Mouse (Mus musculus) spleen, adult 2 months (tissue): ENCODE measurements at regions not wholly inside any gene's neighbourhood (a gene's known extent, or its start where the extent isn't known, plus 50 kb on each side); places are given as distances from the start of the nearest gene placed in this dataset.

ENCODE experiments used
- CTCF ChIP-seq: fragments of 200-500 bp; IDR thresholded peaks from 2 replicates; pipeline ENCODE4 v1.5.1; 2011; ENCODE audit warnings: mild to moderate bottlenecking, inconsistent platforms; ENCODE audit not compliant: insufficient read depth, insufficient read length, insufficient replicate concordance; ENCODE audit errors: extremely low read depth
- POLR2A ChIP-seq: fragments of 200-500 bp; IDR thresholded peaks from 2 replicates; pipeline ENCODE4 v1.6.1; 2011; ENCODE audit warnings: low read depth, low read length, inconsistent platforms

DNA sequence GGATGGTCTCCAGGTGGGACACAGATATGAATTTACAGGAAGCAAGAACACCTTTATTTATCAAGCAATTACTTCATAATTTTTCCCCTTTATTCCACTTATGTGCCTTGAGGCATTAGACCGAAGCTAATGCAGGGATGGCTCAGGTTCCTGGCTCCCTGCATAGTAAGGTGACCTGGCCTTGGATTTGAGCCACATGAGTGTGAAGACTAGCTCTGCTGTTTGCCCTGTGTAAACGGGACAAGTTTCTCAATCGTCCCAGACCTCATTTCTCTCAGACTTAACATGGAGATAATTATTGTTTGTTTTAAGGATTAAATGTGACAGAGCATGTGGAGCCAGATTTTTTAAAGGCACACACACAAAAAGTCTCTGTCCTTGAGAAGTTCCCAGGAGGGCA lies 132.2 kb upstream of the Tmpo start:
- no peak for TF ChIP-seq POLR2A
- TF ChIP-seq CTCF, result no peak
